ENCODE assay signal across 7 mouse cellular contexts in genomic region chr2:167129608-167129955, GRCm38 (mm10).
DNase-seq lines count a peak whose midpoint lies in the region; ATAC-seq and TF ChIP-seq lines count a peak whose summit lies in the region.

No protein-coding gene starts in this region.

- no peak for TF ChIP-seq EP300 in lung, postnatal 0 days (IDR thresholded peaks at IDR 0.05)

- peak overlapping the region; percentile 38; the same call in 1 of the 2 replicates for H3K27ac ChIP-seq in bone marrow, adult 2 months (ENCODE audit: control insufficient read depth, insufficient read depth, low read depth, low read length, poor library complexity)
- peak overlapping the region; percentile 57 for H3K27ac ChIP-seq in embryonic facial prominence, embryonic 12.5 days
- peak overlapping the region; percentile 68; the same call in 1 of the 2 replicates for H3K27ac ChIP-seq in lung, postnatal 0 days (ENCODE audit: low read length)

- no peaks in the 10 kb centered on the region for H3K27me3 ChIP-seq in embryonic facial prominence, embryonic 12.5 days
- H3K27me3 ChIP-seq in lung, postnatal 0 days (replicated peaks; ENCODE audit: insufficient read depth, low read length): no peaks in the 10 kb centered on the region

- no peak for ATAC-seq in embryonic facial prominence, embryonic 12.5 days (ENCODE audit: insufficient number of reproducible peaks, insufficient read depth, low FRiP score, low TSS enrichment)
- ATAC-seq in lung, postnatal 0 days: peak; percentile 39

- no peak for TF ChIP-seq CTCF in bone marrow, adult 2 months (IDR thresholded peaks at IDR 0.05; ENCODE audit: control insufficient read depth, insufficient read depth, low read length)
- no peak for TF ChIP-seq CTCF in lung, postnatal 0 days (IDR thresholded peaks at IDR 0.05)

- H3K9me3 ChIP-seq in embryonic facial prominence, embryonic 12.5 days: no peaks in the 10 kb centered on the region
- no peaks in the 10 kb centered on the region for H3K9me3 ChIP-seq in lung, postnatal 0 days (ENCODE audit: low read length)

- H3K4me3 ChIP-seq in bone marrow, adult 2 months (replicated peaks; ENCODE audit: control insufficient read depth, low read depth, low read length): peak overlapping the region; percentile 60
- no peak overlapping the region for H3K4me3 ChIP-seq in embryonic facial prominence, embryonic 12.5 days
- H3K4me3 ChIP-seq in lung, postnatal 0 days (ENCODE audit: low read depth, low read length): peak overlapping the region; percentile 25; the same call in 1 of the 2 replicates

- H3K4me1 ChIP-seq in bone marrow, adult 2 months (ENCODE audit: control insufficient read depth, insufficient read depth, low read length): no peaks in the 10 kb centered on the region; the same call in 1 of the 2 replicates
- peaks cover 23% of the 10 kb centered on the region for H3K4me1 ChIP-seq in embryonic facial prominence, embryonic 12.5 days
- H3K4me1 ChIP-seq in lung, postnatal 0 days (ENCODE audit: insufficient read depth, low read depth, low read length): peaks cover 6% of the 10 kb centered on the region

- peak; percentile 18 for DNase-seq in kidney, adult 18-20 months
- peak; percentile 39 for DNase-seq in lung, postnatal 0 days (ENCODE audit: low spot score)
- peak; percentile 26 for DNase-seq in retina, embryonic 14.5 days (ENCODE audit: low spot score)
- no peak for DNase-seq in thymus, postnatal 4 days
- DNase-seq in thymus, postnatal 36 days: no peak

- no peaks in the 10 kb centered on the region for H3K36me3 ChIP-seq in embryonic facial prominence, embryonic 12.5 days
- no peaks in the 10 kb centered on the region for H3K36me3 ChIP-seq in lung, postnatal 0 days (ENCODE audit: insufficient read depth, low read length)

- no peak for TF ChIP-seq POLR2A in bone marrow, adult 2 months (IDR thresholded peaks at IDR 0.05; ENCODE audit: borderline replicate concordance, control insufficient read depth, low read depth, low read length)

- H3K9ac ChIP-seq in embryonic facial prominence, embryonic 12.5 days: peak overlapping the region; percentile 48
- no peak overlapping the region for H3K9ac ChIP-seq in lung, postnatal 0 days (replicated peaks; ENCODE audit: low read depth)

- 17% methylated on average over 9 of the region's 9 CpGs for WGBS in bone marrow, adult 2 months
- 19% methylated on average over 9 of the region's 9 CpGs for WGBS in embryonic facial prominence, embryonic 12.5 days
- 8% methylated on average over 9 of the region's 9 CpGs for WGBS in lung, postnatal 0 days

- H3K4me2 ChIP-seq in embryonic facial prominence, embryonic 12.5 days (replicated peaks): peak overlapping the region; percentile 40
- H3K4me2 ChIP-seq in lung, postnatal 0 days (replicated peaks; ENCODE audit: low read depth, low read length): peak overlapping the region; percentile 59

Comparison
In these comparisons a context has a peak if more than half of its experiments do, and no peak if none do; other contexts are left out.
1. DNase-seq: peak in kidney, adult 18-20 months (single experiment), lung, postnatal 0 days (single experiment) and retina, embryonic 14.5 days (single experiment); none in thymus, postnatal 4 days (single experiment) and thymus, postnatal 36 days (0 of 2).
2. Peak in every context shown above with its lines, with median percentiles within 50 percentile points of each other: H3K27ac ChIP-seq.